ENCODE assay signal across 8 mouse cellular contexts in genomic region chr9:102267311-102268027, GRCm38 (mm10).
DNase-seq lines count a peak whose midpoint lies in the region; ATAC-seq lines count a peak whose summit lies in the region.
"Had no signal": no experiment of that assay in that cellular context is flagged by ENCODE, and none has a peak within 500 bp of the region (broad histone marks: within the 10 kb centered on the region; RNA-seq: fewer than 3 reads in every experiment).

No protein-coding gene starts in this region.

- no peaks in the 10 kb centered on the region for H3K9me3 ChIP-seq in intestine, embryonic 14.5 days (ENCODE audit: control insufficient read depth, low read length)
- no peaks in the 10 kb centered on the region for H3K9me3 ChIP-seq in neural tube, embryonic 12.5 days

- ATAC-seq in intestine, embryonic 14.5 days (replicated peaks; ENCODE audit: low FRiP score, low TSS enrichment, low read depth), result no peak
- ATAC-seq in neural tube, embryonic 12.5 days (ENCODE audit: low FRiP score, low read depth), result no peak
- no peak for ATAC-seq in megakaryocyte progenitor cell, adult 5-6 weeks (replicated peaks; ENCODE audit: poor library complexity)

- H3K9ac ChIP-seq in intestine, embryonic 14.5 days (ENCODE audit: low read length), result no peak overlapping the region
- no peak overlapping the region for H3K9ac ChIP-seq in neural tube, embryonic 12.5 days

- WGBS in intestine, embryonic 14.5 days, result under 1% methylated on average over 18 of the region's 18 CpGs
- WGBS in neural tube, embryonic 12.5 days, result under 1% methylated on average over 18 of the region's 18 CpGs

- no peaks in the 10 kb centered on the region for H3K36me3 ChIP-seq in intestine, embryonic 14.5 days (ENCODE audit: control insufficient read depth, insufficient read depth, low read length)
- no peaks in the 10 kb centered on the region for H3K36me3 ChIP-seq in neural tube, embryonic 12.5 days

- no peak overlapping the region for H3K27ac ChIP-seq in intestine, embryonic 14.5 days (ENCODE audit: low read depth)
- no peak overlapping the region for H3K27ac ChIP-seq in neural tube, embryonic 12.5 days

- peak overlapping the region; percentile 55 for H3K4me2 ChIP-seq in intestine, embryonic 14.5 days (ENCODE audit: low read length)
- H3K4me2 ChIP-seq in neural tube, embryonic 12.5 days (replicated peaks), result peak overlapping the region; percentile 52

- intact Hi-C loops in gastrocnemius, postnatal 14 days (cut with DNase I; ENCODE audit: low total_unique reads), result no loop called here

- peak; percentile 7 for DNase-seq in adrenal gland, adult 8-10 months
- peak; percentile 47 to 49 for DNase-seq in cerebellum, postnatal 14 days
- peak; percentile 21 for DNase-seq in gastrocnemius, postnatal 14 days
- peak; percentile 64 for DNase-seq in intestine, embryonic 14.5 days (ENCODE audit: low spot score)
- DNase-seq in liver, result peak; percentile 26

- 0 out of 2 replicates have a peak, but pooled peaks cover 7% of the 10 kb centered on the region for H3K4me1 ChIP-seq in intestine, embryonic 14.5 days (replicated peaks; ENCODE audit: control insufficient read depth, insufficient read depth, low read length)
- peaks cover 24% of the 10 kb centered on the region for H3K4me1 ChIP-seq in neural tube, embryonic 12.5 days
- H3K4me1 ChIP-seq: megakaryocyte, embryonic 14.5 days had no signal

- H3K27me3 ChIP-seq in intestine, embryonic 14.5 days (replicated peaks; ENCODE audit: control insufficient read depth, insufficient read depth, low read length), result peaks cover 15% of the 10 kb centered on the region
- peaks cover 44% of the 10 kb centered on the region for H3K27me3 ChIP-seq in neural tube, embryonic 12.5 days (replicated peaks)

- peak overlapping the region; percentile 25 for H3K4me3 ChIP-seq in intestine, embryonic 14.5 days (ENCODE audit: low read depth, low read length)
- H3K4me3 ChIP-seq in neural tube, embryonic 12.5 days, result peak overlapping the region; percentile 15
- H3K4me3 ChIP-seq: megakaryocyte, embryonic 14.5 days had no signal

Comparison
In these comparisons a context has a peak if more than half of its experiments do, and no peak if none do; other contexts are left out.
1. DNase-seq: peak in every context shown above with its lines; median percentile 64 in intestine, embryonic 14.5 days; 48 in cerebellum, postnatal 14 days; 26 in liver; 21 in gastrocnemius, postnatal 14 days; 7 in adrenal gland, adult 8-10 months.